Mouse (Mus musculus): Measurements from ENCODE around the gene Coq9. TPM values are rescaled to one million over a fixed set of nuclear protein-coding genes. Genes with fewer than 3 reads are reported as not detected.
"Not testable (repeated sequence)": the region's sequence is repeated elsewhere in the genome, so short reads cannot be mapped to it uniquely, and the experiment has no call there.

The Coq9 gene
- polyA plus RNA-seq, 1 experiment from 2014 or later = 51.5 TPM

DNA sequence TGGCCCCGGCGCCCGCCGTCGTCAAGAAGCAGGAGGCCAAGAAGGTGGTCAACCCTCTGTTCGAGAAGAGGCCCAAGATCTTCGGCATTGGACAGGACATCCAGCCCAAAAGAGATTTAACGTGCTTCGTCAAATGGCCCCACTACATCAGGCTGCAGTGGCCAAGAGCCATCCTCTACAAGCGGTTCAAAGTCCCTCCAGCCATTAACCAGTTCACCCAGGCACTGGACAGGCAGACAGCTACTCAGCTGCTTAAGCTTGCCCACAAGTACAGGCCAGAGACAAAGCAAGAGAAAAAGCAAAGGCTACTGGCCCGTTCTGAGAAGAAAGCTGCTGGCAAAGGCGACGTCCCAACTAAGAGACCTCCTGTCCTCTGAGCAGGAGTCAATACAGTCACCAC is 2.4 kb upstream of the Coq9 start:
- not testable (repeated sequence) for H3K4me1 ChIP-seq (ENCODE audit: control insufficient read depth, insufficient read depth, low read length)

DNA sequence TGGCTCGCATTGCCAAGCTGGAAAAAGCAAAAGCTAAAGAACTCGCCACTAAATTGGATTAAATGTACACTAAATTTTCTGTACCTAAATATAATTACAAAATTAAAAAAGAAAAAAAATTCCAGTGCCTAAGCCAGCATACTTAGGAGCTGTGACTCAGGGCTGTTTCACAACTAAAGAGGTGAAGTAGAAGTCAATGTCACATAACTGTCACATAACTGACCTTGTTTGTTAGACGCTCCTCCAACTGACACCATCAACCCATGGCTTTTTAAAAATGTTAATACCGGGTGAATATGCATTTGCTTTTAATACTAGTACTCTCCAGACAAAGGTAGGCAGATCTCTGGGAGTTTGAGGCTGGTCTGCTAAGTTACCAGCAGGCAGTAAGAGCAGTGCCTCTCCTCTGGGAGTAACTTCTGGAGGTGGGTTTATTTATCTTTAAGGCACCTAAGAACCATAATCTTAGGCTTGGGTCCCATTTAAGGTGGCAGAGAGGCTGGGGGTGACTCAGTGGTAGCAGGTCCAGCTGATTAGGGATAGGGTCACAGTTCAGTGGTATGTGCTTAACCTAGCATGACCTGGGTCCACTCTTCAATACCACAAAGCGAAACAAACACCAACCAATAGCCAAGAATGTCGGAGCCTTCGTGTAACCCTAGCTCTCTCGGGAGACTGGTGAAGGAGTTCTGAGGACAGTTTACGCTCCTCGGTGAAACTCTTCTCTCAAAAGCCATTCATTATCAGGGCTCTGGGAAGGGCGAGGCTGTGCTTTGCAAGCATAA is 1.5 kb upstream of the Coq9 start:
- 78% methylated on average over 11 of the region's 11 CpGs for WGBS
- Histone ChIP-seq H3K4me2 (peak overlapping the region; percentile 90), H3K9me3 (ENCODE audit: control insufficient read depth, low read length) (no peaks in the 10 kb centered on the region), H3K4me3 (ENCODE audit: low read depth, low read length) (peak overlapping the region; percentile 92), H3K4me1 (ENCODE audit: control insufficient read depth, insufficient read depth, low read length) (peaks cover 9% of the 10 kb centered on the region), H3K27ac (ENCODE audit: low read depth, low read length) (no peak overlapping the region), H3K27me3 (ENCODE audit: control insufficient read depth, insufficient read depth, low read length) (no peaks in the 10 kb centered on the region), H3K36me3 (ENCODE audit: control insufficient read depth, insufficient read depth, low read length) (0 out of 2 replicates have a peak, but pooled peaks cover 2% of the 10 kb centered on the region), H3K9ac (ENCODE audit: low read length) (no peak overlapping the region; the same call in 1 of the 2 replicates)
- ATAC-seq (ENCODE audit: low FRiP score) (no peak), DNase-seq (ENCODE audit: low spot score, missing footprints) (no peak)

More for the DNA sequence above, 2.4 kb upstream of the Coq9 start:
- not testable (repeated sequence) for H3K36me3 ChIP-seq (ENCODE audit: control insufficient read depth, insufficient read depth, low read length); H3K9me3 ChIP-seq (ENCODE audit: control insufficient read depth, low read length); H3K4me3 ChIP-seq (ENCODE audit: low read depth, low read length); H3K9ac ChIP-seq (ENCODE audit: low read length); H3K4me2 ChIP-seq; DNase-seq (ENCODE audit: low spot score, missing footprints); H3K27ac ChIP-seq (ENCODE audit: low read depth, low read length); ATAC-seq (ENCODE audit: low FRiP score); H3K27me3 ChIP-seq (ENCODE audit: control insufficient read depth, insufficient read depth, low read length)
- 94% methylated on average over 13 of the region's 13 CpGs for WGBS

DNA sequence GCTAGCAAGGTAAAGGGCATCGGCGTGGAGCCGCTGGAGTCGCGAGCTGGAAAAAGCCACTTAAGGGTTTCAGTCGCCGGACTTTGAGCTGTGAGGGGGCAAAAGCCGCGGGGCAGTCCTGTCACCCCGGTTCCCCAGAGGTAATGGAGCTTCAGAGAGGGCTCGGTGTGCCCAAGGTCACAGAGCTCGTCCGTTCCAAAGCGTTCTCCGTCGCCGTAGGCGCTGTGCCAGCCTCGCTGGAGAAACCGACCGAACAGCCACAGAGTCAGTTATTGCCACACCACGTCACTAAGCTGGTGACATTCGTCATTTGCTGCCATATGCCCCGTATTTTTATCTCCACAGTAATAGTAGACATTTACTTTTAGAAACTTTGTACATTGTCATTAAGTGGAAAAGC is 479 bp downstream of the Coq9 start:
- peak overlapping the region; percentile 63 for H3K9ac ChIP-seq (ENCODE audit: low read length)
- DNase-seq (ENCODE audit: low spot score, missing footprints) (no peak), ATAC-seq (ENCODE audit: low FRiP score) (peak; percentile 61)
- H3K9me3 ChIP-seq (ENCODE audit: control insufficient read depth, low read length) = no peaks in the 10 kb centered on the region
- no peaks in the 10 kb centered on the region for H3K27me3 ChIP-seq (ENCODE audit: control insufficient read depth, insufficient read depth, low read length)
- peaks cover 9% of the 10 kb centered on the region for H3K4me1 ChIP-seq (ENCODE audit: control insufficient read depth, insufficient read depth, low read length)
- peak overlapping the region; percentile 54 for H3K4me2 ChIP-seq
- H3K27ac ChIP-seq (ENCODE audit: low read depth, low read length) = peak overlapping the region; percentile 25
- under 1% methylated on average over 24 of the region's 24 CpGs for WGBS
- peak overlapping the region; percentile 92 for H3K4me3 ChIP-seq (ENCODE audit: low read depth, low read length)
- H3K36me3 ChIP-seq (ENCODE audit: control insufficient read depth, insufficient read depth, low read length) = no peaks in the 10 kb centered on the region

DNA sequence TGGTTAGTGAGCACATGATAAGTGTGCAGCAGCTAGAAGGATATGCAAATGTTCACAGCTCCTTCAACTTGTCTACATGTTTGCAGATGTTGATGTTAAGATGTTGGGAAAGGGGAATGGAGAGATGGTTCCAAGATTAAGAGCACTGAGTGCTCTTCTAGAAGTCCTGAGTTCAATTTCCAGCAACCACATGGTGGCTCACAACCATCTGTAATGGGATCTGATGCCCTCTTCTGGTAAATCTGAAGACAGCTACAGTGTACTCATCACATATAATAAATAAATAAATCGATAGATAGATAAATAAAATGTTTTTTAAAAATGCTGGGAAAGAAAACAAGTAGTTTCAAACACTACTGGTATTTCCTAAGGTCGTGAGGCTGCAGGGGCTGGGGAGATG is 3.1 kb downstream of the Coq9 start:
- WGBS = 43% methylated on average over 2 of the region's 2 CpGs
- ATAC-seq (ENCODE audit: low FRiP score) = no peak

DNA sequence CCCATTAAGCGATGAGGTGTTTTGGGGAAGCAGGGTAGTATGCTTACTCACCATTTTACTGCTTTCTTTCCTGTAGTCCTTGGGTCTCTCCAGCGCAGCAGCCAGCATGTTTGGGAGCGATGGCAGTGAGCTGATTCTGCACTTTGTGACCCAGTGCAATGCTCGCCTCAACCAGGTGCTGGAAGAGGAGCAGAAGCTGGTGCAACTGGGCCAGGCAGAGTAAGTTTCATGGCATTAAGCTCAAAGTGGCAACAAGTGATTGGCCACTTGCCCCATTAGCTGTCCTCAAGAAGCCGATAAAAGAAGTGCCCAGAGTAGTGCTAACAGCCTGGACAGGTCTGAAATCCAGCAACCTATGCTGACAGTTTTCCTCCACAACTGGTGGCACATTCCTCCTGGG is 11.9 kb downstream of the Coq9 start:
- Histone ChIP-seq H3K9ac (ENCODE audit: low read length) (no peak overlapping the region), H3K4me2 (no peak overlapping the region), H3K27ac (ENCODE audit: low read depth, low read length) (no peak overlapping the region), H3K4me1 (ENCODE audit: control insufficient read depth, insufficient read depth, low read length) (no peaks in the 10 kb centered on the region), H3K27me3 (ENCODE audit: control insufficient read depth, insufficient read depth, low read length) (no peaks in the 10 kb centered on the region), H3K36me3 (ENCODE audit: control insufficient read depth, insufficient read depth, low read length) (peaks cover 2% of the 10 kb centered on the region; the same call in 1 of the 2 replicates), H3K4me3 (ENCODE audit: low read depth, low read length) (no peak overlapping the region), H3K9me3 (ENCODE audit: control insufficient read depth, low read length) (no peaks in the 10 kb centered on the region)
- no peak for ATAC-seq (ENCODE audit: low FRiP score)
- no peak for DNase-seq (ENCODE audit: low spot score, missing footprints)
- 92% methylated on average over 5 of the region's 5 CpGs for WGBS

More for the DNA sequence above, 3.1 kb downstream of the Coq9 start:
- H3K27ac ChIP-seq (ENCODE audit: low read depth, low read length) = no peak overlapping the region
- no peaks in the 10 kb centered on the region for H3K9me3 ChIP-seq (ENCODE audit: control insufficient read depth, low read length)
- no peak overlapping the region for H3K4me3 ChIP-seq (ENCODE audit: low read depth, low read length)
- no peaks in the 10 kb centered on the region for H3K36me3 ChIP-seq (ENCODE audit: control insufficient read depth, insufficient read depth, low read length)
- H3K9ac ChIP-seq (ENCODE audit: low read length) = no peak overlapping the region
- DNase-seq (ENCODE audit: low spot score, missing footprints) = no peak
- H3K4me1 ChIP-seq (ENCODE audit: control insufficient read depth, insufficient read depth, low read length) = peaks cover 9% of the 10 kb centered on the region
- H3K4me2 ChIP-seq = no peak overlapping the region
- no peaks in the 10 kb centered on the region for H3K27me3 ChIP-seq (ENCODE audit: control insufficient read depth, insufficient read depth, low read length)

DNA sequence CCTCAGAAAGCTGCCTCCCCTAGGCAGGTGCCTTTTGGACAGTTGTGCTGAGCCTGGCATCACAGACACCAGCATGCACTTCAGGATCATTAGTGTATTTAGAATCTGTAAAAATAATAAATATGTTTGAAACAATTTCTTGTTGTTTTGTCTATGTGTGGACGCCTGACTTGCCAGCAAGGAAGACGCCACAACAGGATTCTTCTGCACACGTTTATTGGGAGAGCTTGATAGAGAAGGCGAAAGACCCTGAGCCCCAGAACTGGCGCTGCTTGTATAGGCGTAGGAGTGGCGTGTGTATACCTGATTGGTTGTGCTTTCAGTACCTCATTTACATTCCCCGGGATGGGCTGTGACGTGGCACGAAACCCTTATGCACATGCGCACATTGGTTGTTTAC is 16.6 kb downstream of the Coq9 start:
- not testable (repeated sequence) for ATAC-seq (ENCODE audit: low FRiP score); H3K27ac ChIP-seq (ENCODE audit: low read depth, low read length); DNase-seq (ENCODE audit: low spot score, missing footprints); H3K9ac ChIP-seq (ENCODE audit: low read length); H3K9me3 ChIP-seq (ENCODE audit: control insufficient read depth, low read length); H3K4me2 ChIP-seq; H3K27me3 ChIP-seq (ENCODE audit: control insufficient read depth, insufficient read depth, low read length); H3K4me1 ChIP-seq (ENCODE audit: control insufficient read depth, insufficient read depth, low read length); H3K36me3 ChIP-seq (ENCODE audit: control insufficient read depth, insufficient read depth, low read length); H3K4me3 ChIP-seq (ENCODE audit: low read depth, low read length)
- WGBS = 86% methylated on average over 11 of the region's 11 CpGs

DNA sequence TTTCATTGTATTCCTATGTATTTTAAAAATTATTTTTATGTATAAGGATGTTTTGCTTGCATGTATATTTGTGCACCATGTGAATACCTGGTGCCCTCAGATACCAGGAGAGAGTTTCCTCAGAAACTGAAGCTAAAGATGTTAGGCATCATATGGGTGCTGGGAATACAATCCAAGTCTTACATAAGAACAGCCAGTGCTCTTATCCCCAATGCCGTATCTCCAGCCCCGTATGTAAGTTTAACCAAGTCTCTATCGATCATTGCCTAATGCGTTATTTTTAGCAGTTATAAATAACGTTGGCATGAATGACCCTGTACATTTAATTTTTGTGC is 18.9 kb downstream of the Coq9 start:
- no peak overlapping the region for H3K4me3 ChIP-seq (ENCODE audit: low read depth, low read length)
- H3K36me3 ChIP-seq (ENCODE audit: control insufficient read depth, insufficient read depth, low read length) = peaks cover 5% of the 10 kb centered on the region; the same call in 1 of the 2 replicates
- ATAC-seq (ENCODE audit: low FRiP score) (no peak), DNase-seq (ENCODE audit: low spot score, missing footprints) (no peak)
- no peak overlapping the region for H3K9ac ChIP-seq (ENCODE audit: low read length)
- WGBS = 31% methylated on average over 5 of the region's 5 CpGs
- peak overlapping the region; percentile 12; the same call in 1 of the 2 replicates for H3K4me2 ChIP-seq
- peaks cover 6% of the 10 kb centered on the region for H3K4me1 ChIP-seq (ENCODE audit: control insufficient read depth, insufficient read depth, low read length)
- H3K9me3 ChIP-seq (ENCODE audit: control insufficient read depth, low read length) = no peaks in the 10 kb centered on the region
- no peak overlapping the region for H3K27ac ChIP-seq (ENCODE audit: low read depth, low read length)
- no peaks in the 10 kb centered on the region for H3K27me3 ChIP-seq (ENCODE audit: control insufficient read depth, insufficient read depth, low read length)

DNA sequence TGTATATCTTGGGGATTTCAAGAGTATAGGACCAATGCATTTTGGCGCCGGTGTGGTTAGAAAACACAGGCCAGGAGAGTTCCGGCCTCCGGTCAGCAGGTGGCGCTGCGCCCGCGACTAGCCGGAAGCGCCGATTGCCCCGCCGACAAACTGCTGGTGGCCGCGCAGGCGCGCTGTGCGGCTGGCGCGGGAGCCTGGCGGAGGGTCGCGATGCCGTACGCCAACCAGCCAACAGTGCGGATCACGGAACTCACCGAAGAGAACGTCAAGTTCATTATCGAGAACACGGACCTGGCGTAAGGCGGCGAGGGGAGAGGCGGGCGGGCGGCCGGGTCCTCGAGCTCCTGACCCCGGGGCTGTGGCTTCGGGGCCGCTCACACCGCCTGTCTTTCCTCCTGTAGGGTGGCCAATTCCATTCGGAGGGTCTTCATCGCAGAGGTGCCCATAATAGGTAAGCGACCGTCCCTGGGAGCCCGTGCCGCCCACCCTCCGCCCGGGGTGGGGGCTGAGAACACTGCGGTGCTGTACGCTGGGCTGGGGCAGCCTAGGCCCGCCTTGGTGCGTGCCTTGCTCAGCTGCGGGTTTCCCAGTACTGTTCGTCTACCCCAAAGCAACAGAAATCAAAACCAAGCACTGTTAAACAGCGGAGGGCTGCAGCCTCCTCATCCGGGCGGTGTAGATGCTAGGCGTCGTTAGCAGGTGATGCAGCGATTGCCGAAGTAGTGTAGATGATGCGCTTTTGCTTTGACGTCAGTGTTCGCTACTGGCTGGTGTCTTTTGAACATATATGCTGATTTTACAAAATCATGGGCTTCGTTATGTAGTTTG is 19.4 kb downstream of the Coq9 start, which contains the start of gene Polr2c:
Gene Polr2c (plus strand): TSS at position 105 of the 828 bp plus-strand sequence.
- Histone ChIP-seq H3K9ac (ENCODE audit: low read length) (peak within 1 kb of the TSS; percentile 94), H3K4me2 (peak within 1 kb of the TSS; percentile 85), H3K9me3 (ENCODE audit: control insufficient read depth, low read length) (no peaks in the 10 kb centered on the region), H3K27ac (ENCODE audit: low read depth, low read length) (no peak within 1 kb of the TSS; the same call in 1 of the 2 replicates), H3K36me3 (ENCODE audit: control insufficient read depth, insufficient read depth, low read length) (peaks cover 5% of the 10 kb centered on the region; the same call in 1 of the 2 replicates), H3K4me1 (ENCODE audit: control insufficient read depth, insufficient read depth, low read length) (peaks cover 6% of the 10 kb centered on the region), H3K4me3 (ENCODE audit: low read depth, low read length) (peak within 1 kb of the TSS; percentile 98), H3K27me3 (ENCODE audit: control insufficient read depth, insufficient read depth, low read length) (no peaks in the 10 kb centered on the region)
- DNase-seq (ENCODE audit: low spot score, missing footprints) (peak; percentile 100), ATAC-seq (ENCODE audit: low FRiP score) (peak; percentile 82)
- WGBS = 1% methylated on average over 65 of the region's 68 CpGs

Data from midbrain, embryonic 11.5 days (tissue).